Mouse (Mus musculus) thymus, adult 2 months (tissue): ENCODE results near the gene Fibin.

Source experiments
- CTCF ChIP-seq: fragments of 200-500 bp; IDR thresholded peaks from 2 replicates; pipeline ENCODE4 v1.5.1; 2012; ENCODE audit warnings: mild to moderate bottlenecking, control low read depth, low read length, moderate library complexity, borderline replicate concordance; ENCODE audit not compliant: control insufficient read depth, poor library complexity, insufficient read depth; ENCODE audit errors: extremely low read depth
- POLR2A ChIP-seq: fragments of 200-500 bp; IDR thresholded peaks from 2 replicates; pipeline ENCODE4 v1.6.1; 2012; ENCODE audit warnings: mild to moderate bottlenecking, low read length, control low read depth, moderate library complexity; ENCODE audit not compliant: control insufficient read depth, poor library complexity, insufficient read depth; ENCODE audit errors: extremely low read depth

DNA sequence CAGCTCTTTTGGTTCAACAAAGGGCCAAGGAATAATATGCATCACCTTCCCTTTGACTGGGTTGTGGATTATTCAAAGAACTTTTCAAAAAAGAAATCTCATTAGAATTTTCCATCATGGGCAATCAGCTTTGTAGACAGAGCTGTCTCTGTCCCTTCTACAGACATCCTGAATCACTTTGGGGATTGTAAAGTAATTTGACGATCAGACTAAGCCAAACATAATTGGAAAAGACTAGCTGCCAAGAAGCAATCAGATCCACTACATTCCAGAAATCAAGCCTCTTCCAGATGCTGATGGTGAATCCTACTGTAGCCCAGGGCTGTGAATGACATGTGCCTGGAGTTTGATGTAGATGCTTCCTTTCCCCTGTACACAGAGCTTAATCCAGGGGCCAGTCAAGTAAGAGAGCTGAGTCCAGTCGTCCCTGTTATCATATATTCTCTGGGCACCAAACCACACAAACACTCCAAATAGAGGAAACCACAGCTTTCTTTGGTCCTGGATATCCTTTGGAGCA, 49.6 kb downstream of the Fibin start:
- no peak for TF ChIP-seq POLR2A
- TF ChIP-seq CTCF: no peak
